Mouse (Mus musculus): ENCODE results near the gene Corin. TPM values are rescaled to one million over a fixed set of nuclear protein-coding genes. Genes with fewer than 3 reads are reported as not detected.

Corin gene
- polyA plus RNA-seq (2014; fragmentation: Nextera tagmentation; extraction: Ambion mirVana): 0.51 TPM in 1 of 2 replicates, not detected in the other

- H3K9me3 ChIP-seq (replicated peaks; ENCODE audit: control insufficient read depth, low read length): no peaks in the 10 kb centered on the region
- DNase-seq (ENCODE audit: low spot score) (peak; percentile 1), ATAC-seq (no peak)
- H3K4me1 ChIP-seq (ENCODE audit: control insufficient read depth, insufficient read depth, low read length): peaks cover 9% of the 10 kb centered on the region; the same call in 1 of the 2 replicates
- H3K4me3 ChIP-seq (ENCODE audit: low read depth, low read length): peak within 1 kb of the TSS; percentile 32
- peaks cover 29% of the 10 kb centered on the region for H3K27me3 ChIP-seq (replicated peaks; ENCODE audit: control insufficient read depth, insufficient read depth, low read length)
- H3K36me3 ChIP-seq (ENCODE audit: control insufficient read depth, insufficient read depth, low read length): no peaks in the 10 kb centered on the region
- peak within 1 kb of the TSS; percentile 56 for H3K4me2 ChIP-seq (ENCODE audit: low read length)
- peak within 1 kb of the TSS; percentile 37 for H3K9ac ChIP-seq (ENCODE audit: low read length)
- no peak within 1 kb of the TSS for H3K27ac ChIP-seq (ENCODE audit: low read depth, low read length)
- WGBS: 3% methylated on average over 64 of the region's 64 CpGs
Observed at GRCm38 (mm10) chr5:72503531-72504523, at the start of gene Corin. TSS of gene Corin (minus strand) at chr5:72504473.

GRCm38 (mm10) chr5:72551209-72551608 is 46.9 kb upstream of the Corin start:
- Histone ChIP-seq H3K27me3 (replicated peaks; ENCODE audit: control insufficient read depth, insufficient read depth, low read length) (no peaks in the 10 kb centered on the region), H3K4me2 (ENCODE audit: low read length) (no peak overlapping the region), H3K36me3 (ENCODE audit: control insufficient read depth, insufficient read depth, low read length) (peaks cover 25% of the 10 kb centered on the region), H3K4me1 (ENCODE audit: control insufficient read depth, insufficient read depth, low read length) (no peaks in the 10 kb centered on the region), H3K4me3 (ENCODE audit: low read depth, low read length) (no peak overlapping the region), H3K27ac (ENCODE audit: low read depth, low read length) (no peak overlapping the region), H3K9me3 (replicated peaks; ENCODE audit: control insufficient read depth, low read length) (no peaks in the 10 kb centered on the region), H3K9ac (ENCODE audit: low read length) (no peak overlapping the region)
- DNase-seq (ENCODE audit: low spot score) (no peak), ATAC-seq (no peak)
- WGBS: 96% methylated on average over 3 of the region's 3 CpGs

DNA sequence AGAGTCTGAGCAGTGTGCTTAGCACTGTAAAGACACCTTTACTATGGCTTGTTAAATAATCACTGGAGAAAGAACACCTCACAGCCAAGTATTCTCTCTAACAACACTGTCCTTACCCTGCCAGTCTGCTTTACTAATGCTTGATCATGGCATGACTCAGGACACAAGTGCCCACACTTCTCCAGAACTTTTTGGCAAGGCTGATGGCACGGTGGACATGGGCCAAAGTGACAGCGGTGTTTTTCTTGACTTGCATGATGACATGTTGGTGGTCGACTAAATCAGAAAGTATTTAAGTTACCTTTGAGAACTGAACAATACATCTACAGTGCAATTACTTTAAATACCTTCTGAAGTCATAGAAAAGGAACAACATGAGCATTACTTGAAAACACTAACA is 24.6 kb upstream of the Corin start:
- Histone ChIP-seq H3K27me3 (replicated peaks; ENCODE audit: control insufficient read depth, insufficient read depth, low read length) (no peaks in the 10 kb centered on the region), H3K4me2 (ENCODE audit: low read length) (no peak overlapping the region), H3K4me3 (ENCODE audit: low read depth, low read length) (no peak overlapping the region), H3K27ac (ENCODE audit: low read depth, low read length) (no peak overlapping the region), H3K9ac (ENCODE audit: low read length) (no peak overlapping the region), H3K36me3 (ENCODE audit: control insufficient read depth, insufficient read depth, low read length) (peaks cover 34% of the 10 kb centered on the region), H3K4me1 (ENCODE audit: control insufficient read depth, insufficient read depth, low read length) (no peaks in the 10 kb centered on the region), H3K9me3 (replicated peaks; ENCODE audit: control insufficient read depth, low read length) (no peaks in the 10 kb centered on the region)
- ATAC-seq: no peak
- no peak for DNase-seq (ENCODE audit: low spot score)
- 95% methylated on average over 3 of the region's 3 CpGs for WGBS

DNA sequence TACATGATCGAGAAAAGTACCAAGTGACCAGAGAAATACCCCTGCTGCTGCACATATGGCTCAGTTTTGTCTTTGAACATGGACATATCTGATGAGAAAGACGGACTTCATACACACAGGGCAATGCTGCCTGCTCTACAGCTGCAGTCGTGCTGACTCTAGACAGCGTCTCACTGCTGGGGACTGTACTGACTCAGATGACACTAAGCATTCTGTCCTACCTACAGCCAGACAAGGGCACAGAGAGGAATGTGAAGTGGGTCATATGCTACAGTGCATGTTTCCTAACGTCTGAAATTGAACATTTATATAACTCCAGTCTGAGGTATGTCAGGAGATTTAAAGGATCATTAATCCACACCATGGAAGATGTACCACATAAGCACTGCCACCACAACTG is 9.5 kb upstream of the Corin start:
- H3K4me1 ChIP-seq (ENCODE audit: control insufficient read depth, insufficient read depth, low read length): no peaks in the 10 kb centered on the region
- WGBS: 93% methylated on average over 5 of the region's 5 CpGs
- no peak overlapping the region for H3K27ac ChIP-seq (ENCODE audit: low read depth, low read length)
- no peaks in the 10 kb centered on the region for H3K9me3 ChIP-seq (replicated peaks; ENCODE audit: control insufficient read depth, low read length)
- DNase-seq (ENCODE audit: low spot score) (no peak), ATAC-seq (no peak)
- H3K36me3 ChIP-seq (ENCODE audit: control insufficient read depth, insufficient read depth, low read length): peaks cover 35% of the 10 kb centered on the region
- no peak overlapping the region for H3K4me3 ChIP-seq (ENCODE audit: low read depth, low read length)
- H3K9ac ChIP-seq (ENCODE audit: low read length): no peak overlapping the region
- H3K27me3 ChIP-seq (replicated peaks; ENCODE audit: control insufficient read depth, insufficient read depth, low read length): no peaks in the 10 kb centered on the region
- H3K4me2 ChIP-seq (ENCODE audit: low read length): no peak overlapping the region

DNA sequence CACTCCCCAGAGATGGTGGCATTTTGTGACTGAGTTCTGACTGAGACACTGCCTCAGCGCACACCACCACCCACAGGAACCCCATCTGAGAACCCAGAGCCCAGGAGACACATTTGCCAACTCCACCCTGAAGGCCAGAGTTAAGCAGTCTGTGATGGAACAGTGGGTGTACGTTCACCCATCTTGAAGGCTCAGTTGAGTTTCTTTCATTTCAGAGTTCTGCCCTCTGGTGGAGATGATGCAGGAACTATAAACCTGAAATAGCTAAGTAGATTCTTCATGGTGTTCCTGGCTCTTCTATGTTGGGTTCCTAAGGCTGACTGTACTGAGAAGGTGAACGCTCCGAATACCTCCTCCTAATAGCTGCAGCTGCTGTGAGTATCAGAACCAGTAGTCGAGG is 1.5 kb upstream of the Corin start:
- peaks cover 29% of the 10 kb centered on the region for H3K27me3 ChIP-seq (replicated peaks; ENCODE audit: control insufficient read depth, insufficient read depth, low read length)
- H3K36me3 ChIP-seq (ENCODE audit: control insufficient read depth, insufficient read depth, low read length): no peaks in the 10 kb centered on the region
- H3K9me3 ChIP-seq (replicated peaks; ENCODE audit: control insufficient read depth, low read length): no peaks in the 10 kb centered on the region
- no peak overlapping the region for H3K9ac ChIP-seq (ENCODE audit: low read length)
- no peak overlapping the region for H3K4me2 ChIP-seq (ENCODE audit: low read length)
- no peak overlapping the region for H3K4me3 ChIP-seq (ENCODE audit: low read depth, low read length)
- 78% methylated on average over 5 of the region's 5 CpGs for WGBS
- no peak overlapping the region for H3K27ac ChIP-seq (ENCODE audit: low read depth, low read length)
- DNase-seq (ENCODE audit: low spot score) (peak; percentile 55), ATAC-seq (no peak)
- H3K4me1 ChIP-seq (ENCODE audit: control insufficient read depth, insufficient read depth, low read length): peaks cover 9% of the 10 kb centered on the region; the same call in 1 of the 2 replicates

DNA sequence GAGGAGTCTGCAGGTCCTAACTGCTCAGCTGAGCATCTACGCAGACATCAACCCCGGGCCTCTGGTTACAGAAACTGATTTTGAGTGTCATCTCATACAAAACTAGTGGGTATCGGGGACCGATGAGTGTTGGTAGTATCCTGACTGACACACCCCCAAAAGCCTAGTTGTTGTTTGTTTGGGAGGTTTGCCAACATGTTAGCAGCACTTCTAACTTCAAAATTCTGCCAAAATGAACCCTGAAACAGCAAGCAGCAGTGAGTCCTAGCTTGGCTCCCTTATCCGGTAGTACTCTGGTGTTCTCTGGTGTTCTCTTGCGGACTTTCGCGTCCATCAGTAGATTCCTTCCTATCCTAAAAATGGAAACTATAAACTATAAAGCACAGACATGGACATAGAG is 1.5 kb downstream of the Corin start:
- Histone ChIP-seq H3K9ac (ENCODE audit: low read length) (no peak overlapping the region), H3K9me3 (replicated peaks; ENCODE audit: control insufficient read depth, low read length) (no peaks in the 10 kb centered on the region), H3K27ac (ENCODE audit: low read depth, low read length) (no peak overlapping the region), H3K4me1 (ENCODE audit: control insufficient read depth, insufficient read depth, low read length) (peaks cover 9% of the 10 kb centered on the region; the same call in 1 of the 2 replicates), H3K4me3 (ENCODE audit: low read depth, low read length) (no peak overlapping the region), H3K36me3 (ENCODE audit: control insufficient read depth, insufficient read depth, low read length) (no peaks in the 10 kb centered on the region), H3K4me2 (ENCODE audit: low read length) (no peak overlapping the region), H3K27me3 (replicated peaks; ENCODE audit: control insufficient read depth, insufficient read depth, low read length) (peaks cover 29% of the 10 kb centered on the region)
- WGBS: 72% methylated on average over 8 of the region's 8 CpGs
- DNase-seq (ENCODE audit: low spot score) (peak; percentile 3), ATAC-seq (no peak)

DNA sequence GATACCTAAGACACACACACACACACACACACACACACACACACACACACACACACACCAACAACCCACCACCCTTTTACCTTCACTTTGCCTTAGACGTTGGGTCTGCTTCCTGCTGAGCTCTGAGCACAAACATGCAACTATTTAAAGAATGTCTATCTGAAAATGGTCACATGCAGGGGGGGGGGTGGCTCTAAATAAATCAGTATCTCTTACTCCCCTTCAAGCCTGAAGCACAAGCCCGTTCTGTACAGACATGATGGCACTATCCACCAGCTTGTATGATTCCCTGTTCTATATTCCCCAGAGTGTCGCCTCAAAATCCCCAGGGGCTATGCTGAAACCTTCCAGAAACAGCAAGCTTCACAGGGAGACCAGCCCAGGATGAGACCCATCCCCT is 2.5 kb downstream of the Corin start:
- H3K36me3 ChIP-seq (ENCODE audit: control insufficient read depth, insufficient read depth, low read length): no peaks in the 10 kb centered on the region
- no peak for DNase-seq (ENCODE audit: low spot score)
- no peak overlapping the region for H3K27ac ChIP-seq (ENCODE audit: low read depth, low read length)
- peaks cover 9% of the 10 kb centered on the region; the same call in 1 of the 2 replicates for H3K4me1 ChIP-seq (ENCODE audit: control insufficient read depth, insufficient read depth, low read length)
- no peak overlapping the region for H3K4me2 ChIP-seq (ENCODE audit: low read length)
- H3K9ac ChIP-seq (ENCODE audit: low read length): no peak overlapping the region
- WGBS: 74% methylated on average over 3 of the region's 3 CpGs
- no peak for ATAC-seq
- H3K4me3 ChIP-seq (ENCODE audit: low read depth, low read length): no peak overlapping the region
- H3K9me3 ChIP-seq (replicated peaks; ENCODE audit: control insufficient read depth, low read length): no peaks in the 10 kb centered on the region
- H3K27me3 ChIP-seq (replicated peaks; ENCODE audit: control insufficient read depth, insufficient read depth, low read length): peaks cover 29% of the 10 kb centered on the region

GRCm38 (mm10) chr5:72498271-72498670 is 6.0 kb downstream of the Corin start:
- Histone ChIP-seq H3K27me3 (replicated peaks; ENCODE audit: control insufficient read depth, insufficient read depth, low read length) (peaks cover 13% of the 10 kb centered on the region), H3K36me3 (ENCODE audit: control insufficient read depth, insufficient read depth, low read length) (no peaks in the 10 kb centered on the region), H3K9me3 (replicated peaks; ENCODE audit: control insufficient read depth, low read length) (no peaks in the 10 kb centered on the region), H3K4me3 (ENCODE audit: low read depth, low read length) (no peak overlapping the region), H3K27ac (ENCODE audit: low read depth, low read length) (no peak overlapping the region), H3K4me1 (ENCODE audit: control insufficient read depth, insufficient read depth, low read length) (no peaks in the 10 kb centered on the region), H3K9ac (ENCODE audit: low read length) (no peak overlapping the region), H3K4me2 (ENCODE audit: low read length) (no peak overlapping the region)
- no peak for ATAC-seq
- no peak for DNase-seq (ENCODE audit: low spot score)
- WGBS: 77% methylated on average over 10 of the region's 10 CpGs

DNA sequence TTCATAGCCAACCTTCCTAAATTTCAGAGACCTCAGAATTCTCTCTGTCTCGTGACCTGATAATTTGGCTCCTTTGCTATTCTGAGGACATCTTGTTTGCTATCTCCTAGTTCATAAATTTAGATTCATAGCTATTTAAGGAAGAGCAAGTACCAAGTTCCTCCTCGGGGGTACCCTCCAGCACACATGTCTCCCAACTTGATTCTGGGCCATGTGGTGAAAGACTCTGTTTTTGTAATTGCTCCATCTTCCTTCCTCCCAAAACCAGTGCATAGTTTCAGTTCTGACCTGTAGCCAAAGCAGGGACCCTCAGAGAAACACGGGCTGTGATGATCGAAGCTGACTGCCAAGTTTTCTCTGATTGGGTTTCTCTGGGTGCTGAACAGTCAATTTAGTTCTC is 7.5 kb downstream of the Corin start:
- ATAC-seq (no peak), DNase-seq (ENCODE audit: low spot score) (no peak)
- Histone ChIP-seq H3K27me3 (replicated peaks; ENCODE audit: control insufficient read depth, insufficient read depth, low read length) (0 out of 2 replicates have a peak, but pooled peaks cover under 1% of the 10 kb centered on the region), H3K36me3 (ENCODE audit: control insufficient read depth, insufficient read depth, low read length) (no peaks in the 10 kb centered on the region), H3K9ac (ENCODE audit: low read length) (no peak overlapping the region), H3K4me2 (ENCODE audit: low read length) (no peak overlapping the region), H3K27ac (ENCODE audit: low read depth, low read length) (no peak overlapping the region), H3K4me1 (ENCODE audit: control insufficient read depth, insufficient read depth, low read length) (no peaks in the 10 kb centered on the region), H3K4me3 (ENCODE audit: low read depth, low read length) (no peak overlapping the region), H3K9me3 (replicated peaks; ENCODE audit: control insufficient read depth, low read length) (no peaks in the 10 kb centered on the region)
- 87% methylated on average over 4 of the region's 4 CpGs for WGBS

Data from forebrain, embryonic 14.5 days (tissue).